Mouse (Mus musculus) limb, embryonic 15.5 days (tissue): ENCODE data around the gene Nrg3. TPM values are rescaled to one million over a fixed set of nuclear protein-coding genes. Genes with fewer than 3 reads are reported as not detected.

ENCODE experiments used
- ATAC-seq: fragments of 200-750 bp; cut with Nextera tagmentation; 2 replicates; pipeline ENCODE4 v1.8.0; 2017; ENCODE audit warnings: low read depth, moderate TSS enrichment; ENCODE audit not compliant: insufficient number of reproducible peaks, low FRiP score, low TSS enrichment
- H3K27ac ChIP-seq: fragments of 300-500 bp; sonication (generic); 2 replicates; pipeline ENCODE4 v1.5.1; 2015; ENCODE audit warnings: moderate library complexity, mild to moderate bottlenecking, inconsistent platforms
- H3K27me3 ChIP-seq: fragments of 300-500 bp; sonication (generic); 2 replicates; pipeline ENCODE4 v1.6.1; 2015; ENCODE audit warnings: inconsistent platforms
- H3K36me3 ChIP-seq: fragments of 300-500 bp; sonication (generic); 2 replicates; pipeline ENCODE4 v1.6.1; 2015; ENCODE audit warnings: inconsistent platforms
- H3K4me1 ChIP-seq: fragments of 300-500 bp; sonication (generic); 2 replicates; pipeline ENCODE4 v1.6.1; 2015; ENCODE audit warnings: inconsistent platforms
- H3K4me2 ChIP-seq: fragments of 300-500 bp; sonication (generic); 2 replicates; pipeline ENCODE4 v1.6.1; 2015; ENCODE audit warnings: mild to moderate bottlenecking, inconsistent platforms
- H3K4me3 ChIP-seq: fragments of 300-500 bp; sonication (generic); 2 replicates; pipeline ENCODE4 v1.5.1; 2015; ENCODE audit warnings: mild to moderate bottlenecking, inconsistent platforms
- H3K9ac ChIP-seq: fragments of 300-500 bp; sonication (generic); 2 replicates; pipeline ENCODE4 v1.6.1; 2015; ENCODE audit warnings: inconsistent platforms
- H3K9me3 ChIP-seq: fragments of 300-500 bp; sonication (generic); 2 replicates; pipeline ENCODE4 v1.6.1; 2016; ENCODE audit warnings: inconsistent platforms
- WGBS: fragments of 180-500 bp; shearing (Covaris S2); methylation state at CpG from one replicate; pipeline ENCODE4 v1.1.7; 2015; 5-methylcytosine and 5-hydroxymethylcytosine counted together
- polyA plus RNA-seq: library from polyadenylated mRNA; unstranded; fragments of >200 nt; fragmentation: Nextera tagmentation; extraction: Ambion mirVana; gene quantifications from 2 replicates; pipeline ENCODE4 v1.2.1, GENCODE M21; 2015

The Nrg3 gene
- polyA plus RNA-seq = 0.05 TPM in 1 of 2 replicates, not detected in the other

DNA sequence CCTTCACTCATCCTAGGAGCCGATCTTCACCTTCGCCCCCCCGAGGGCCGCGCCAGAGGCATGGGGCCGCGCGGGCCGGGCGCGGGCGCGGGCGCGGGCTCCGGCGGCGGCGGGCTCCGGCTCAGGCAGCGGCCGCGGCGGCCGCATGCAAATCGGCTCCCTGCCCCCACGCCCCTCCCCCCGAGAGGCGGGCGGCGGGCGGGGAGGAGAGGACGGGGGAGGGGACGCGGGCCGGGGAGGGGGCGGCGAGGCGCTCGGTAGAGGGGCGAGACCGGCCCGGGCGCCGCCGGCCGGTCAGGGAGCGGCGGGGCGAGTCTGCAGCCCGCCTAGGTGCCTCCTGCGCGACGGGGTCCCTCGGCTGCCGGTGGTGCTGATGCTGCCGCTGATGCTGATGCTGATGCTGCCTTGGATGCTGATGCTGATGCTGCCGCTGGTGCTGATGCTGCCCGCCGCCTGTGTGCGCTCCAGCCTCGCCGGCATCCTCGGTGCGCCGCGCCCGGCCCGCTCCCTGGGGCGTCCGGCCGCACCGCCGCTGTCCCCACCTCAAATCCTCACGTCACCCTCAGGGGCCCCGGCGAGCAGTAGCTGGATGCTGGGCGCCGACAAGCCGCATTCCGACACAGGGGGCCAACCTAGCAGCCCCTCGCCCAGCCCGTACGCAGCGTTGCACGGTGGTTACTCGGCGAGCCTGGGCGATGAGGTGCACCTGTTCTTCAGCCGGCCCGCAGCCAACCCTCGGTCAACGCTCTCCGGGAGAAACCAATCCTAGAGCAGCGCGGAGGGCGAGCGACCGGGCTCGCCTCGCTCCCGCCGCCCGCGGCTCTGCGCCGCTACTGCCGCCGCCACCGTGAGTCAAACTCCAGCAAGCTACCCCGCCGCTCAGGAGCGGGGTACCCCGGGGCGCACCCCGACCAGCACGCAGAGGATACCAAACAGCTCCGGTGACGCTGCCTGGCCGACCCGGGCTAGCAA, at the start of gene Nrg3:
Gene Nrg3 (minus strand): TSS at position 299 of the 972 bp plus-strand sequence.
- under 1% methylated on average over 83 of the region's 121 CpGs for WGBS
- H3K4me1 ChIP-seq = peaks cover 20% of the 10 kb centered on the region
- no peaks in the 10 kb centered on the region for H3K9me3 ChIP-seq
- peaks cover 69% of the 10 kb centered on the region for H3K27me3 ChIP-seq
- peak within 1 kb of the TSS; percentile 81 for H3K4me2 ChIP-seq
- H3K9ac ChIP-seq = no peak within 1 kb of the TSS
- H3K36me3 ChIP-seq = no peaks in the 10 kb centered on the region
- peak within 1 kb of the TSS; percentile 44 for H3K4me3 ChIP-seq
- H3K27ac ChIP-seq = no peak within 1 kb of the TSS
- ATAC-seq = peak; percentile 52; the same call in 1 of the 2 replicates

DNA sequence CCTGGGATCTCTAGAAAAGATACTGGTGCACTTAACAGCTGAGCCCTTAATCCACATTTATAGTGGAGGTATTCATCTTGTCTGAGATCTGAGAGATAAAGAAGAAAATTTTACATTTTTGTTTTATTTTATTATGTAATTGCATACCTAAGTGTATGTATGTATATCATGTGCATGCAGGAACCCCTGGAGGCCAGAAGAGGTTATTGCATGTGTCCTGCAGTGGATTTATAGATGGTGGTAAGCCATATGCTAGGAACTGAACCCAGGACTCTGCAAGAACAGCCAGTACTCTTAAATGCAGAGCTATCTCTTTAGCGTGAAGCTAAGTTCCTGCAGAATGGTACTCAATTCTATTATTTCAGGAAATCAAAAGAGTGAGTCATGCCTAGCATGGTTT, 36.1 kb upstream of the Nrg3 start:
- Histone ChIP-seq H3K4me3 (no peak overlapping the region), H3K9ac (no peak overlapping the region), H3K4me1 (no peaks in the 10 kb centered on the region), H3K9me3 (no peaks in the 10 kb centered on the region), H3K27ac (no peak overlapping the region), H3K4me2 (no peak overlapping the region), H3K36me3 (no peaks in the 10 kb centered on the region), H3K27me3 (no peaks in the 10 kb centered on the region)
- WGBS = 85% methylated on average over 1 of the region's 1 CpGs
- no peak for ATAC-seq

DNA sequence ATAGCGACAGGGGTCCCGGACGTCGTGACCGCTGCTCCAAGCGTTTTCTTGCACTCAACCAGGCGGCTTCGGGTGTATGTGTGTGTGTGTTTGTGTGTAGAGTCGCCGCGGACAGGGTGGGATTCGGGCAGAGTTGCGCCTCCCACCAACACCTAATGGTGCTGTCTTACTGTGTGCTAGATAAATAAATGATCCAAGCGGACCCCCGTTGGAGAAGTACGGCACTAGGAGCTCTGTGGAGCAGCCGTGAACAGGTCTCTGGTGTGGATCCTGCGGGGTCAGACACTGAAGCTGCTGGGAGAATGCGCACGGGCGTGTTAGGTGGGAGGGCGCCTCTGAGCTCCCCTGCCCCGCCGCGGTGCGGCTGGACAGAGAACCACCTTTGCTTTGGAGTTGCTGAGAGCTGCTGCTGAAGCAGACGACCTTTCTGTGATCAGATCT, 903 bp upstream of the Nrg3 start:
- H3K36me3 ChIP-seq = no peaks in the 10 kb centered on the region
- ATAC-seq = no peak

DNA sequence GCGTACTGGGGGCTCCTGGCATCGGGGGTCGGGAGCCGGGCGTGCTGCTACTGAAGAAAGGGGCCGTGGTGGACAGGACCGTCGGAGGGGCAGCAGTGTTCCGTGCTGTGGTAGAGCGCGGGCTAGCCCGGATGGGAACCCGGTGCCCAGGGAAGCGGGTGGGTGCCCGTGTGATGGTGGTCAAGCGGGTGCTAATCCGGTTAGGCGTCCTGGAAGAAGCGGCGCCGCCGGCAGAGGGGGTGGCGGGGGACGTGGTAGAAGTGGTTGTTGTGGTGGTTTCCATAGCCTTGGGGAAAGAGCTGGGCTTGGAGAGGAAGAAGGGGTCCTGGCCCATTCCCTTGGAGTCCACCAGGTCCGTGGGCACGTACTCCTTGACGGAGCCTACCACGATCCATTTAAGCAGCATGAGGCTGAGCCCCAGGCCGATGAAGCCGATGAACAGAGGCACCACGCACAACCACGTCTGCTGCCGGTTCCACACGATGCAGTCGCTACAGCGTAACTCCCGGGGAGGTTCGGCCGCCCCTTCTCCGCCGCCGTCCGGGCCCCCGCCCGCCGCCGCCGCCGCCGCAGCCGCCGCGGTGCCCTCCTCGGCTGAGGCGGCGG, 639 bp downstream of the Nrg3 start:
- peaks cover 20% of the 10 kb centered on the region for H3K4me1 ChIP-seq
- peaks cover 69% of the 10 kb centered on the region for H3K27me3 ChIP-seq
- peak overlapping the region; percentile 44 for H3K4me3 ChIP-seq
- no peak overlapping the region for H3K27ac ChIP-seq
- no peak for ATAC-seq
- H3K9me3 ChIP-seq = no peaks in the 10 kb centered on the region
- H3K36me3 ChIP-seq = no peaks in the 10 kb centered on the region
- no peak overlapping the region for H3K9ac ChIP-seq
- H3K4me2 ChIP-seq = peak overlapping the region; percentile 81
- 2% methylated on average over 54 of the region's 56 CpGs for WGBS

More for the DNA sequence above, 903 bp upstream of the Nrg3 start:
- Histone ChIP-seq H3K27ac (no peak overlapping the region), H3K27me3 (peaks cover 69% of the 10 kb centered on the region), H3K4me1 (peaks cover 20% of the 10 kb centered on the region), H3K9ac (no peak overlapping the region), H3K4me3 (peak overlapping the region; percentile 44), H3K9me3 (no peaks in the 10 kb centered on the region), H3K4me2 (peak overlapping the region; percentile 81)
- 3% methylated on average over 27 of the region's 27 CpGs for WGBS

DNA sequence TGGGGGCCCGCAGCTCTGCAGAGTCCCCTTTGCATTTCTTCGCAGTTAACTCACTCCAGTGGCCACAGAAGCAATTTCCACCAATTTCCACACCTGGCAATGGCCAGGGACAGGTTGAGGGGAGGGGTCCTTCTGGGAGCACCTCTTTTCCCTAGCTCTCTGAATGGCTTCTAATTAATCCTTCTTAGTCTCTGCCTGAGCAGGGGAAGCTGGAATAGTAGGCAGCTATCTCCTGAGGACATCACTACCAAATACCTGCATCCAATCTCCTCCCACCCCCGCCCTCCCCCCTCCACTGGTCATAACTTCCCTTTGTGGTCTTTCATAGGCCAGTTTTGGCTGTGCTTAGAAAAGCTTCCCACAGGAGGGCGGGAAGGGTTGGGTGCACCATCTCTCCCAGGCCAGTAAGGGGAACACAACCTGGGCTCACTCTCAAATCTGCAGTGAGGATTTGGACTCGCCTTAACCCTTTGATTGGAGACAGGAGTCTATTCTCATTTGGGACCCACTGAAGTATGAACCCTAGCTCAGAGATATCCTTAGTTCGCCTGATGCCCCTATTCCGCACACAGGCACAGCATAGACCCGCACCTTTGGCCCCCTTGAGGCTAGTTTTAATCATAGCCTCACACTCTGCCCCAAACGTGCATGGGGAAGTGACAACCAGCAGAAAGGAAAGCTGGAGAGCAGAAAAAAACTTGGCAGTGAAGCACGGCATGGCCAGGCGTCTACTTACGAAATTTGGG, 1.5 kb downstream of the Nrg3 start:
- H3K36me3 ChIP-seq = no peaks in the 10 kb centered on the region
- H3K27ac ChIP-seq = no peak overlapping the region
- peaks cover 64% of the 10 kb centered on the region for H3K27me3 ChIP-seq
- no peak for ATAC-seq
- H3K4me3 ChIP-seq = no peak overlapping the region
- no peak overlapping the region for H3K9ac ChIP-seq
- H3K4me2 ChIP-seq = no peak overlapping the region
- no peaks in the 10 kb centered on the region for H3K9me3 ChIP-seq
- 8% methylated on average over 12 of the region's 12 CpGs for WGBS
- peaks cover 20% of the 10 kb centered on the region for H3K4me1 ChIP-seq

DNA sequence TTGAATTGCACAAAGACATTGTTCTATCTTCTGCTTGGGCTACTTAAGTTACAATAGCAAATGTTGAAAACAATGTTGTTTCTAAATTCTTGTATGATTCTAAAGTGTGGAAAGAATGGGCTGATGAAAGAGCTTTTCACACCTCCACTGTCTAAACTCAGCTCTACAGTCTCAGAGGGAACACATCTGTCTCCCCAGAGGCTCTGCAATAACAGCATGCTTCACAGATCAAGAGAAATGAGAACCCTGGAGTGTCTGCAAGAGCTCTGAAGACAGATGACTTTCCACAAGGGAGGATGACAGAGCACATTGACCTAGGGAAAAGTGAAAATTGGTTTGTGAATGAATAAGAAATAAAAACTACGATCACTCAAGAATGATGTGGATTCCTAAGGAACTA, 27.4 kb downstream of the Nrg3 start:
- no peaks in the 10 kb centered on the region for H3K27me3 ChIP-seq
- H3K9ac ChIP-seq = no peak overlapping the region
- no peaks in the 10 kb centered on the region for H3K36me3 ChIP-seq
- no peak overlapping the region for H3K4me2 ChIP-seq
- H3K4me3 ChIP-seq = no peak overlapping the region
- H3K4me1 ChIP-seq = no peaks in the 10 kb centered on the region
- 89% methylated on average over 1 of the region's 1 CpGs for WGBS
- no peak for ATAC-seq
- no peak overlapping the region for H3K27ac ChIP-seq
- no peaks in the 10 kb centered on the region for H3K9me3 ChIP-seq

DNA sequence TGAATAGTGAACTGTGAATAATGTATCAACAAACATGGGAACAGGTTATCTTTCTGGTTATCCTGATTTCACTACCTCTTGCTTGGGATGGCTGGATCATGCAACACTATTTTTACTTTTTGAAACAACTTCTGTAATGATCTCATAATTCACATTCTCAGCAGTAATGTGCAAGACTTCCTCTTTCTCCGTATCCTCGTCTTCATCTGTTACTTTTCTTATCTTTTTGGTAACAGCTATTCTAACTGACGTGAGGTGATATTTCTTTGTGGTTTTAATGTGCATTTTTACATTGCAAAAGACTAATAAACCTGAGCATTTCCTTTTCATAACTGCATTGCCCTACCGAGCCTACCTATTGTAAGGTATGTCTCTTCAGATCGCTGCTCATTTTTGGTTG, 44.4 kb downstream of the Nrg3 start:
- Histone ChIP-seq H3K27me3 (no peaks in the 10 kb centered on the region), H3K4me2 (no peak overlapping the region), H3K4me1 (no peaks in the 10 kb centered on the region), H3K9ac (no peak overlapping the region), H3K9me3 (no peaks in the 10 kb centered on the region), H3K36me3 (no peaks in the 10 kb centered on the region), H3K4me3 (no peak overlapping the region), H3K27ac (no peak overlapping the region)
- no peak for ATAC-seq
- WGBS = 79% methylated on average over 5 of the region's 5 CpGs

DNA sequence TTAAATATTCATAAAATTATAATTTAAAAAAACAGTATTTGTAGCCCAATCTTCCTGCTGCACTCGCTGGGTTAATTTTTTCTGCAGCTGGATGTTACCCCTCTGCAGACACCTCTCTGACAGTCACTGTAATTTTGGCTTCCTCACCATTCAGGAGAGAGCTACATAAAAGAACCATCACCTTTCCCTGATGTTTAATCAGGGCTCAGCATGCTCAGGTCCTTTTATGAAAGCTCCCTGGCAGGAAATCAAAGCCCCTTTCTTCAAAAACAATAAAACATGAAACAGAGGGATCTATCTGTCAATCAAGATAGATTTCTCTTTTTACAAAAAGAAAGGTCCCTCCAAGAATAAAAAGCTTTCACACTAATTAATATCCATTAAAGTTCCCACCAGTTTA, 51.0 kb downstream of the Nrg3 start:
- Histone ChIP-seq H3K27ac (no peak overlapping the region), H3K4me3 (no peak overlapping the region), H3K4me1 (no peaks in the 10 kb centered on the region), H3K4me2 (no peak overlapping the region), H3K9ac (no peak overlapping the region), H3K9me3 (no peaks in the 10 kb centered on the region), H3K36me3 (no peaks in the 10 kb centered on the region), H3K27me3 (no peaks in the 10 kb centered on the region)
- WGBS = 51% methylated on average over 1 of the region's 1 CpGs
- ATAC-seq = no peak

DNA sequence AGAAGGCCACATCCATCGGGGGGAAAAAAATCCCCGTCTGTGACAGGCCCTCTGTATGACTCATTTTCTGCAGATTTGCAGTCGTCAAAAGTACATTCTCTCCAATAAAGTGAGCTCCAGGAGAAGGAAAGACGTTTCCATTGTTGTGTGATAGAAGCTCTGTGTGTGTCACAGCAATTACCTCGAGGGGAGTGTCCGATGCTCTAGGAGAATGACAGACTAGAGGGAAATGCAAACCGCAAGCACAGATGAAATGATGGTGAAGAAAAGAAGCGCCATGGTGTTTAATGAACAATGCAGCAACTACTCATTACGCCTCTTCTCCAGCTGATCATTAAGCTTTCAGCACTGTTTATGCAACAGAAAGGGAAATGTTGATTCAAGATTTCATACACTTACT, 59.6 kb downstream of the Nrg3 start:
- no peak for ATAC-seq
- no peaks in the 10 kb centered on the region for H3K9me3 ChIP-seq
- H3K9ac ChIP-seq = no peak overlapping the region
- no peak overlapping the region for H3K4me2 ChIP-seq
- H3K27ac ChIP-seq = no peak overlapping the region
- 73% methylated on average over 9 of the region's 9 CpGs for WGBS
- H3K27me3 ChIP-seq = no peaks in the 10 kb centered on the region
- H3K36me3 ChIP-seq = no peaks in the 10 kb centered on the region
- H3K4me3 ChIP-seq = no peak overlapping the region
- H3K4me1 ChIP-seq = no peaks in the 10 kb centered on the region

DNA sequence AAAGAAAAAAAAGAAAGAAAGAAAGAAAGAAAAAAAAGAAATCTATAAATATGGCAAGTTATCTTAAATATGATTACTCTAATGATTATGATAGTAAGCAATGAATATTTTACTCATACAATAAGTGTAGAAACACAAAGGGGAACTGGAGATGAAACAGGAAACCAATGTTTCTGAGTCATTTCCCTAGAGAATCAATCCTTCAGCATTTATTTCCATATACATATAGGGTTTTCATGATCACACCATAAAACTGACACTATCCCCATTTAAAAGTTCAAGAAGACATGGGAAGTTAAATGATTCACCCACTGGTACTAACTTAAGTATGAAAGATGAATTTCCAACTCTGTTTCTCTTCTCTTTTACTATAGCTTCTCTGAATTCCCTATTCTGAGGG, 86.0 kb downstream of the Nrg3 start:
- no peaks in the 10 kb centered on the region for H3K27me3 ChIP-seq
- H3K27ac ChIP-seq = no peak overlapping the region
- ATAC-seq = no peak
- H3K9me3 ChIP-seq = no peaks in the 10 kb centered on the region
- no peak overlapping the region for H3K4me3 ChIP-seq
- H3K4me1 ChIP-seq = no peaks in the 10 kb centered on the region
- no peak overlapping the region for H3K9ac ChIP-seq
- H3K36me3 ChIP-seq = no peaks in the 10 kb centered on the region
- H3K4me2 ChIP-seq = no peak overlapping the region

DNA sequence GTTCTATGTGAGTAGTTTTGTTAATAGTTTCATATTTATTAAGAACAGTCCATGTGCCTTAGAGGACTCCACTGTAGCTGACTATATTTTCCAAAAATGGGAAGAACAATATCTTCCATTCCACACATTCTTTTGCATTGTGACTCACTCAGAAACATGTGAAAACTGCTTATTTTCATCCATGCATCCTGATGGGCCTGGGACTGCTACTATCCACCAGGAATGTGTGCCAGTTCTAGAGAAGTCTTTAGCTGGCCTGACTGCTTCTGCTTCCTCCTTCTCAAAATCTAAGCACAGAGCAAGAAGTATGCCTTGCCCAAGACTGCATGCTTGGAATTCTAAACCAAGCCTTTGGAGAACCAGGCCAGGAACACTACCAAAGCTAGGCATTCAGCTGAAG, 91.6 kb downstream of the Nrg3 start:
- Histone ChIP-seq H3K9ac (no peak overlapping the region), H3K4me3 (no peak overlapping the region), H3K27ac (no peak overlapping the region), H3K27me3 (no peaks in the 10 kb centered on the region), H3K36me3 (no peaks in the 10 kb centered on the region), H3K4me2 (no peak overlapping the region), H3K4me1 (no peaks in the 10 kb centered on the region), H3K9me3 (no peaks in the 10 kb centered on the region)
- no peak for ATAC-seq

DNA sequence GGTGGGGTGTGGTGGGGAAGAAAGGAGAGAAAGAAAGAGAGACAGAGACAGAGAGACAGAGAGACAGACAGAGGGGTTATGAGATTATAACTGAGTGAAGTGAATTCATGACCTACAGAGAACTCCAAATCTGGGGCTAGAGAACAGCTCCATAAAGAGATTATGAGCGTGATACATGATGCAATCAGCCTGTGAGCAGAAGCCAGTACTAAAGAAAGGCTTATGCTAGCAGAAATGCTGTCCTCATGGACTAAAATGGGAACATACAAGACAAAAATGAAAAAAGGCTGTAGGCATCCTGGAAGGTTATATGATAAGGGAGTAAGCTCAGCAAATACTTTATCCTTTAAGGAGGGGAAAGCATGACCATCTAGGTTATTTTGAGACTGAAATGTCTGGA, 99.7 kb downstream of the Nrg3 start:
- H3K4me3 ChIP-seq = no peak overlapping the region
- no peaks in the 10 kb centered on the region for H3K9me3 ChIP-seq
- H3K4me2 ChIP-seq = no peak overlapping the region
- no peak for ATAC-seq
- no peaks in the 10 kb centered on the region for H3K36me3 ChIP-seq
- H3K9ac ChIP-seq = no peak overlapping the region
- H3K27me3 ChIP-seq = no peaks in the 10 kb centered on the region
- H3K27ac ChIP-seq = no peak overlapping the region
- 76% methylated on average over 1 of the region's 1 CpGs for WGBS
- H3K4me1 ChIP-seq = no peaks in the 10 kb centered on the region
